Mouse (Mus musculus): ENCODE measurements around the gene Armcx2. TPM values are rescaled to one million over a fixed set of nuclear protein-coding genes. Genes with fewer than 3 reads are reported as not detected.

Armcx2 gene
- polyA plus RNA-seq, 1 experiment from 2014 or later = 86.2 TPM

Small RNA genes within 50 kb of the gene (microRNA-seq; reads per million reads assigned to microRNA genes)
- gene Mir7093 = not detected

Other genes with a start within 250 kb of the Armcx2 start
- 1.2 and 1.3 TPM in 2 replicates for gene Btk, start 225.7 kb downstream of the Armcx2 start, polyA plus RNA-seq (2016; fragmentation: Nextera tagmentation; extraction: Ambion mirVana)
- 239 and 257 TPM in 2 replicates for gene Rpl36a, start 223.6 kb downstream of the Armcx2 start, polyA plus RNA-seq (2016; fragmentation: Nextera tagmentation; extraction: Ambion mirVana)
- gene Gla, start 208.1 kb downstream of the Armcx2 start, polyA plus RNA-seq (2016; fragmentation: Nextera tagmentation; extraction: Ambion mirVana) = 3.6 and 4.5 TPM in 2 replicates
- gene Hnrnph2, start 208.0 kb downstream of the Armcx2 start, polyA plus RNA-seq (2016; fragmentation: Nextera tagmentation; extraction: Ambion mirVana) = 177 and 186 TPM in 2 replicates
- 6.4 and 7.0 TPM in 2 replicates for gene Armcx4, start 122.7 kb downstream of the Armcx2 start, polyA plus RNA-seq (2016; fragmentation: Nextera tagmentation; extraction: Ambion mirVana)
- 73.5 and 74.7 TPM in 2 replicates for gene Armcx1, start 91.3 kb downstream of the Armcx2 start, polyA plus RNA-seq (2016; fragmentation: Nextera tagmentation; extraction: Ambion mirVana)
- 25.4 and 26.6 TPM in 2 replicates for gene Armcx6, start 57.8 kb downstream of the Armcx2 start, polyA plus RNA-seq (2016; fragmentation: Nextera tagmentation; extraction: Ambion mirVana)
- 63.4 and 69.2 TPM in 2 replicates for gene Armcx3, start 52.6 kb downstream of the Armcx2 start, polyA plus RNA-seq (2016; fragmentation: Nextera tagmentation; extraction: Ambion mirVana)
- gene Nxf2, start 155.5 kb upstream of the Armcx2 start, polyA plus RNA-seq (2016; fragmentation: Nextera tagmentation; extraction: Ambion mirVana) = 0.22 and 0.64 TPM in 2 replicates
- gene Zmat1, start 200.0 kb upstream of the Armcx2 start, polyA plus RNA-seq (2016; fragmentation: Nextera tagmentation; extraction: Ambion mirVana) = 5.6 and 5.7 TPM in 2 replicates